ENCODE assay signal across 8 mouse cellular contexts in the genomic region with DNA sequence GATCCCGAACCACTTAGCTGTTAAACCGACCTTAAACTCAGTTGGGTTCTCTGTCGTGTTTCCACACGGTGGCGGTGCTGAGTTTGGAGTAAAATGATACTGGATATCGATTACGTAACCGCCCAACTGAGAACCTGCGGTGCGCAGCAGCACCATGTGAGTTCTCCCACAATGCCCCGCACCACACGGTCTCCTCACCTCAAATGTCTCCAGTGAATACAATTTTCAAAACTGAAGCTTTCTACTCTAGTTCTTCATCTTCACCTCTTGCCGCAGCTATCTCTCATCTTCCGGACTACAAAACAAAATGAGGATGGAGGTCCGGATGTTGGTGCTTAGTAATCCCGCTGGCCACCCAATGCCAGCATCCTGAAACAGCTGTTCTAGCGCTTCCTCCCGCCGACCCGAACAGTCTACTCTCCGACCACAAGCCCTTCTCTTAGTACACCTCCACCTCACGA. TPM values are rescaled to one million over a fixed set of nuclear protein-coding genes. Genes with fewer than 3 reads are reported as not detected.
A peak's percentile ranks its signal among the peaks of the same experiment; 100 is the strongest.
DNase-seq lines count a peak whose midpoint lies in the region; ATAC-seq and TF ChIP-seq lines count a peak whose summit lies in the region.

No protein-coding gene starts in this region.

- peak; percentile 63; the same call in 1 of the 2 replicates for ATAC-seq in embryonic facial prominence, embryonic 13.5 days (ENCODE audit: insufficient number of reproducible peaks, insufficient read depth, low FRiP score, low TSS enrichment, low read depth)
- ATAC-seq in limb, embryonic 11.5 days (ENCODE audit: insufficient number of reproducible peaks, low FRiP score, low TSS enrichment, low read depth), result peak; percentile 76
- ATAC-seq in midbrain, embryonic 13.5 days, result peak; percentile 77

- no peak overlapping the region for H3K27ac ChIP-seq in embryonic facial prominence, embryonic 13.5 days
- no peak overlapping the region for H3K27ac ChIP-seq in heart, adult 2 months
- no peak overlapping the region for H3K27ac ChIP-seq in kidney, adult 2 months (ENCODE audit: insufficient read depth, low read depth, low read length)
- no peak overlapping the region for H3K27ac ChIP-seq in limb, embryonic 11.5 days (replicated peaks; ENCODE audit: low read depth, low read length)
- no peak overlapping the region; the same call in 1 of the 2 replicates for H3K27ac ChIP-seq in midbrain, embryonic 13.5 days

- H3K4me3 ChIP-seq in embryonic facial prominence, embryonic 13.5 days, result peak overlapping the region; percentile 45
- peak overlapping the region; percentile 45 for H3K4me3 ChIP-seq in heart, adult 2 months
- peak overlapping the region; percentile 34 for H3K4me3 ChIP-seq in kidney, adult 2 months (ENCODE audit: insufficient read depth, low read depth, low read length)
- peak overlapping the region; percentile 37 for H3K4me3 ChIP-seq in limb, embryonic 11.5 days (ENCODE audit: low read depth, low read length)
- H3K4me3 ChIP-seq in midbrain, embryonic 13.5 days (replicated peaks), result peak overlapping the region; percentile 46

- peak overlapping the region; percentile 58; the same call in 1 of the 2 replicates for H3K9ac ChIP-seq in embryonic facial prominence, embryonic 13.5 days
- peak overlapping the region; percentile 41 for H3K9ac ChIP-seq in heart, adult 2 months (ENCODE audit: low read depth, low read length)
- H3K9ac ChIP-seq in limb, embryonic 11.5 days (ENCODE audit: low read length), result peak overlapping the region; percentile 43
- peak overlapping the region; percentile 71 for H3K9ac ChIP-seq in midbrain, embryonic 13.5 days (replicated peaks)

- intact Hi-C loops in heart, adult 2 months (cut with DNase I), result loop anchor here (1.0 to 2.0 kb wide), 2 partner anchors 183 to 219 kb away; no protein-coding TSS in a partner anchor

- no peaks in the 10 kb centered on the region for H3K9me3 ChIP-seq in embryonic facial prominence, embryonic 13.5 days
- no peaks in the 10 kb centered on the region for H3K9me3 ChIP-seq in limb, embryonic 11.5 days (ENCODE audit: control insufficient read depth, low read length)
- no peaks in the 10 kb centered on the region for H3K9me3 ChIP-seq in midbrain, embryonic 13.5 days

- no peaks in the 10 kb centered on the region for H3K36me3 ChIP-seq in embryonic facial prominence, embryonic 13.5 days
- H3K36me3 ChIP-seq in heart, adult 2 months (ENCODE audit: control insufficient read depth, insufficient read depth, low read length), result no peaks in the 10 kb centered on the region
- no peaks in the 10 kb centered on the region for H3K36me3 ChIP-seq in kidney, adult 2 months (ENCODE audit: control insufficient read depth, insufficient read depth, low read length)
- no peaks in the 10 kb centered on the region for H3K36me3 ChIP-seq in limb, embryonic 11.5 days (ENCODE audit: control insufficient read depth, insufficient read depth, low read length)
- H3K36me3 ChIP-seq in midbrain, embryonic 13.5 days, result no peaks in the 10 kb centered on the region

- no peaks in the 10 kb centered on the region for H3K79me2 ChIP-seq in heart, adult 2 months (replicated peaks; ENCODE audit: control insufficient read depth, insufficient read depth, low read length)

- WGBS in embryonic facial prominence, embryonic 13.5 days, result 2% methylated on average over 22 of the region's 22 CpGs
- WGBS in heart, adult 2 months, result 2% methylated on average over 22 of the region's 22 CpGs
- WGBS in kidney, adult 2 months, result under 1% methylated on average over 22 of the region's 22 CpGs
- WGBS in limb, embryonic 11.5 days, result 2% methylated on average over 22 of the region's 22 CpGs
- 2% methylated on average over 22 of the region's 22 CpGs for WGBS in midbrain, embryonic 13.5 days

- TF ChIP-seq EP300 in heart, adult 2 months (IDR thresholded peaks at IDR 0.05; ENCODE audit: insufficient read depth, low read depth, low read length), result 0 out of 2 replicates have a peak, but pooled peaks have one; percentile 61

- peak; percentile 43; the same call in 1 of the 2 replicates for TF ChIP-seq POLR2A in heart, adult 2 months (IDR thresholded peaks at IDR 0.05; ENCODE audit: insufficient read depth, low read depth, low read length)
- TF ChIP-seq POLR2A in kidney, adult 2 months (IDR thresholded peaks at IDR 0.05; ENCODE audit: low read depth, low read length), result no peak

- peak; percentile 85 for TF ChIP-seq CTCF in heart, adult 2 months (IDR thresholded peaks at IDR 0.05)
- TF ChIP-seq CTCF in kidney, adult 2 months (conservative IDR thresholded peaks at IDR 0.05; ENCODE audit: insufficient read depth, insufficient read length, low read depth, low read length), result peak; percentile 80

- H3K4me2 ChIP-seq in embryonic facial prominence, embryonic 13.5 days, result peak overlapping the region; percentile 71
- peak overlapping the region; percentile 71 for H3K4me2 ChIP-seq in limb, embryonic 11.5 days (ENCODE audit: low read depth, severe bottlenecking)
- peak overlapping the region; percentile 69 for H3K4me2 ChIP-seq in midbrain, embryonic 13.5 days (replicated peaks)

- DNase-seq in 3T3-L1 (ENCODE audit: low read depth, low spot score), result peak; percentile 69
- DNase-seq in adrenal gland, postnatal 4 days (ENCODE audit: low spot score in 2 of 2), result peak; percentile 54 to 68
- peak; percentile 83 to 86 for DNase-seq in heart, adult 2 months
- peak; percentile 90 for DNase-seq in kidney, adult 2 months
- DNase-seq in limb, embryonic 11.5 days (ENCODE audit: low spot score), result peak; percentile 90
- DNase-seq in spleen, adult 12 weeks (ENCODE audit: low spot score), result peak; percentile 55

- no peaks in the 10 kb centered on the region; the same call in 1 of the 2 replicates for H3K27me3 ChIP-seq in embryonic facial prominence, embryonic 13.5 days
- no peaks in the 10 kb centered on the region for H3K27me3 ChIP-seq in heart, adult 2 months (ENCODE audit: control insufficient read depth, insufficient read depth, low read length)
- H3K27me3 ChIP-seq in kidney, adult 2 months (replicated peaks; ENCODE audit: control insufficient read depth, insufficient read depth, low read length), result no peaks in the 10 kb centered on the region
- H3K27me3 ChIP-seq in limb, embryonic 11.5 days (ENCODE audit: control insufficient read depth, insufficient read depth, low read length), result no peaks in the 10 kb centered on the region
- peaks cover 15% of the 10 kb centered on the region; the same call in 1 of the 2 replicates for H3K27me3 ChIP-seq in midbrain, embryonic 13.5 days

- no peaks in the 10 kb centered on the region for H3K4me1 ChIP-seq in embryonic facial prominence, embryonic 13.5 days
- H3K4me1 ChIP-seq in heart, adult 2 months (ENCODE audit: control insufficient read depth, insufficient read depth, low read length), result no peaks in the 10 kb centered on the region; the same call in 1 of the 2 replicates
- H3K4me1 ChIP-seq in kidney, adult 2 months (ENCODE audit: control insufficient read depth, insufficient read depth, low read length), result no peaks in the 10 kb centered on the region
- no peaks in the 10 kb centered on the region for H3K4me1 ChIP-seq in limb, embryonic 11.5 days (ENCODE audit: control insufficient read depth, insufficient read depth, low read length)
- H3K4me1 ChIP-seq in midbrain, embryonic 13.5 days (replicated peaks), result peaks cover 4% of the 10 kb centered on the region; the same call in 1 of the 2 replicates

RNA-seq across cellular contexts. Expression of a gene that starts 4.5 kb away (rescaled TPM):
- total RNA-seq in adrenal gland, postnatal 4 days (2021), result 10 to 100 TPM; 22.7 to 23.7 TPM
- polyA plus RNA-seq in embryonic facial prominence, embryonic 13.5 days (2015; fragmentation: Nextera tagmentation; extraction: Ambion mirVana), result 123 and 146 TPM in 2 replicates
- total RNA-seq in heart, adult 2 months (2021), result 10 to 100 TPM in 1 of 2 experiments, 1 to 10 TPM in 1; 9.6 to 11.3 TPM
- polyA plus RNA-seq in heart, adult 2 months (2012; rRNA removed), result 17.7 and 20.5 TPM in 2 replicates
- polyA plus RNA-seq in kidney, adult 2 months (2012; rRNA removed), result 30.8 and 32.7 TPM in 2 replicates
- polyA plus RNA-seq in limb, embryonic 11.5 days (2014; fragmentation: Nextera tagmentation; extraction: Ambion mirVana), result 192 and 200 TPM in 2 replicates
- 95.8 and 101 TPM in 2 replicates for polyA plus RNA-seq in midbrain, embryonic 13.5 days (2015; fragmentation: Nextera tagmentation; extraction: Ambion mirVana)

RNA-seq across cellular contexts. Expression of a gene that starts 46.4 kb away (rescaled TPM):
- total RNA-seq in adrenal gland, postnatal 4 days (2021), result 10 to 100 TPM; 12.9 to 14.8 TPM
- polyA plus RNA-seq in embryonic facial prominence, embryonic 13.5 days (2015; fragmentation: Nextera tagmentation; extraction: Ambion mirVana), result 0.87 and 1.2 TPM in 2 replicates
- total RNA-seq in heart, adult 2 months (2021), result 10 to 100 TPM; 14.0 to 14.9 TPM
- polyA plus RNA-seq in heart, adult 2 months (2012; rRNA removed), result 7.4 and 11.5 TPM in 2 replicates
- polyA plus RNA-seq in kidney, adult 2 months (2012; rRNA removed), result 35.1 and 36.1 TPM in 2 replicates
- polyA plus RNA-seq in limb, embryonic 11.5 days (2014; fragmentation: Nextera tagmentation; extraction: Ambion mirVana), result 0.65 and 0.81 TPM in 2 replicates
- polyA plus RNA-seq in midbrain, embryonic 13.5 days (2015; fragmentation: Nextera tagmentation; extraction: Ambion mirVana), result 2.0 and 2.1 TPM in 2 replicates

RNA-seq across cellular contexts. Expression of a gene that starts 53.6 kb away (rescaled TPM):
- total RNA-seq in adrenal gland, postnatal 4 days (2021), result not detected
- 0.56 and 0.62 TPM in 2 replicates for polyA plus RNA-seq in embryonic facial prominence, embryonic 13.5 days (2015; fragmentation: Nextera tagmentation; extraction: Ambion mirVana)
- not detected for total RNA-seq in heart, adult 2 months (2021)
- not detected in 2 replicates for polyA plus RNA-seq in heart, adult 2 months (2012; rRNA removed)
- polyA plus RNA-seq in kidney, adult 2 months (2012; rRNA removed), result 0.03 TPM in 1 of 2 replicates, not detected in the other
- 0.21 and 0.23 TPM in 2 replicates for polyA plus RNA-seq in limb, embryonic 11.5 days (2014; fragmentation: Nextera tagmentation; extraction: Ambion mirVana)
- 0.46 and 0.57 TPM in 2 replicates for polyA plus RNA-seq in midbrain, embryonic 13.5 days (2015; fragmentation: Nextera tagmentation; extraction: Ambion mirVana)

RNA-seq across cellular contexts. Expression of a gene that starts 54.2 kb away (rescaled TPM):
- total RNA-seq in adrenal gland, postnatal 4 days (2021), result 1 to 10 TPM in 1 of 2 experiments, under 1 TPM in 1; 0.36 to 4.0 TPM
- 0.21 and 0.48 TPM in 2 replicates for polyA plus RNA-seq in embryonic facial prominence, embryonic 13.5 days (2015; fragmentation: Nextera tagmentation; extraction: Ambion mirVana)
- not detected for total RNA-seq in heart, adult 2 months (2021)
- 0.06 and 0.12 TPM in 2 replicates for polyA plus RNA-seq in heart, adult 2 months (2012; rRNA removed)
- 3.1 and 3.3 TPM in 2 replicates for polyA plus RNA-seq in kidney, adult 2 months (2012; rRNA removed)
- polyA plus RNA-seq in limb, embryonic 11.5 days (2014; fragmentation: Nextera tagmentation; extraction: Ambion mirVana), result 0.23 and 0.43 TPM in 2 replicates
- polyA plus RNA-seq in midbrain, embryonic 13.5 days (2015; fragmentation: Nextera tagmentation; extraction: Ambion mirVana), result 0.15 TPM in 2 replicates
